8 mouse cellular contexts compared by ENCODE assay signal in genomic region chr9:105693854-105694253, GRCm38 (mm10). TPM values are rescaled to one million over a fixed set of nuclear protein-coding genes. Genes with fewer than 3 reads are reported as not detected.
DNase-seq lines count a peak whose midpoint lies in the region; ATAC-seq and TF ChIP-seq lines count a peak whose summit lies in the region.

No protein-coding gene starts in this region.

- 2% methylated on average over 5 of the region's 5 CpGs for WGBS in kidney, adult 2 months
- 3% methylated on average over 5 of the region's 5 CpGs for WGBS in limb, embryonic 14.5 days

- ATAC-seq in limb, embryonic 14.5 days (ENCODE audit: low FRiP score, low read depth), result peak; percentile 54

- no peak overlapping the region for H3K4me2 ChIP-seq in limb, embryonic 14.5 days (replicated peaks; ENCODE audit: low read depth, low read length, severe bottlenecking)

- no peak overlapping the region for H3K9ac ChIP-seq in limb, embryonic 14.5 days (ENCODE audit: low read depth, low read length, severe bottlenecking)

- DNase-seq in layer of hippocampus, adult 11-12 months (ENCODE audit: low spot score), result peak; percentile 73
- no peak for DNase-seq in layer of hippocampus, adult 9-10 months (ENCODE audit: low spot score)
- DNase-seq in cerebellum, adult 9-11 months, result peak; percentile 27
- DNase-seq in gastrocnemius, postnatal 10 days, result peak; percentile 93
- DNase-seq in kidney, adult 2 months, result peak; percentile 86
- peak; percentile 86 for DNase-seq in limb, embryonic 14.5 days (ENCODE audit: low spot score)
- peak; percentile 71 for DNase-seq in ovary, adult 18-20 months (ENCODE audit: low spot score)
- peak; percentile 23 for DNase-seq in thymus, postnatal 0 days (ENCODE audit: low spot score)

- no peaks in the 10 kb centered on the region for H3K27me3 ChIP-seq in kidney, adult 2 months (replicated peaks; ENCODE audit: control insufficient read depth, insufficient read depth, low read length)
- no peaks in the 10 kb centered on the region for H3K27me3 ChIP-seq in limb, embryonic 14.5 days (ENCODE audit: control insufficient read depth, insufficient read depth, low read length)

- TF ChIP-seq POLR2A in kidney, adult 2 months (IDR thresholded peaks at IDR 0.05; ENCODE audit: low read depth, low read length), result no peak
- no peak for TF ChIP-seq POLR2A in limb, embryonic 14.5 days (IDR thresholded peaks at IDR 0.05; ENCODE audit: borderline replicate concordance, extremely low read depth, insufficient read depth, insufficient read length)

- no peaks in the 10 kb centered on the region for H3K4me1 ChIP-seq in kidney, adult 2 months (ENCODE audit: control insufficient read depth, insufficient read depth, low read length)
- H3K4me1 ChIP-seq in limb, embryonic 14.5 days (ENCODE audit: control insufficient read depth, insufficient read depth, low read length), result peaks cover 8% of the 10 kb centered on the region; the same call in 1 of the 2 replicates

- H3K4me3 ChIP-seq in kidney, adult 2 months (ENCODE audit: insufficient read depth, low read depth, low read length), result no peak overlapping the region
- no peak overlapping the region for H3K4me3 ChIP-seq in limb, embryonic 14.5 days (replicated peaks; ENCODE audit: low read length)

- H3K27ac ChIP-seq in kidney, adult 2 months (ENCODE audit: insufficient read depth, low read depth, low read length), result no peak overlapping the region
- H3K27ac ChIP-seq in limb, embryonic 14.5 days (replicated peaks; ENCODE audit: low read depth, low read length), result no peak overlapping the region

- peak; percentile 81 for TF ChIP-seq CTCF in kidney, adult 2 months (conservative IDR thresholded peaks at IDR 0.05; ENCODE audit: insufficient read depth, insufficient read length, low read depth, low read length)

- no peaks in the 10 kb centered on the region for H3K36me3 ChIP-seq in kidney, adult 2 months (ENCODE audit: control insufficient read depth, insufficient read depth, low read length)
- H3K36me3 ChIP-seq in limb, embryonic 14.5 days (ENCODE audit: control insufficient read depth, insufficient read depth, low read length), result peaks cover 5% of the 10 kb centered on the region; the same call in 1 of the 2 replicates

- H3K9me3 ChIP-seq in limb, embryonic 14.5 days (ENCODE audit: control insufficient read depth, low read length), result no peaks in the 10 kb centered on the region

RNA-seq across cellular contexts. Expression of gene Pik3r4, which starts 51.1 kb away (rescaled TPM):
- total RNA-seq in gastrocnemius, postnatal 10 days (2021), result 10 to 100 TPM; 12.3 to 14.6 TPM
- 16.6 and 16.9 TPM in 2 replicates for polyA plus RNA-seq in kidney, adult 2 months (2012; rRNA removed)
- polyA plus RNA-seq in limb, embryonic 14.5 days (2012; rRNA removed), result 22.2 and 23.9 TPM in 2 replicates
- polyA plus RNA-seq in limb, embryonic 14.5 days (2014; fragmentation: Nextera tagmentation; extraction: Ambion mirVana), result 27.1 and 30.2 TPM in 2 replicates
- 14.1 and 15.4 TPM in 2 replicates for polyA plus RNA-seq in thymus, postnatal 0 days (2015; fragmentation: Nextera tagmentation; extraction: Ambion mirVana)
